Mouse (Mus musculus): Measurements from ENCODE around the gene Abcg4. TPM values are rescaled to one million over a fixed set of nuclear protein-coding genes. Genes with fewer than 3 reads are reported as not detected.
"Not testable (repeated sequence)": the region's sequence is repeated elsewhere in the genome, so short reads cannot be mapped to it uniquely, and the experiment has no call there.

Gene Abcg4
- polyA plus RNA-seq, 1 experiment: 0.89 TPM

GRCm38 (mm10) chr9:44311136-44312134 is 23.0 kb upstream of the Abcg4 start:
- no peaks in the 10 kb centered on the region; the same call in 1 of the 2 replicates for H3K36me3 ChIP-seq (ENCODE audit: control insufficient read depth, insufficient read depth, low read length)
- no peak for TF ChIP-seq CTCF (IDR thresholded peaks at IDR 0.05; ENCODE audit: control insufficient read depth, insufficient read depth, insufficient replicate concordance, low read depth, low read length)
- TF ChIP-seq POLR2A (IDR thresholded peaks at IDR 0.05; ENCODE audit: control insufficient read depth, low read depth, low read length): no peak
- no peaks in the 10 kb centered on the region for H3K27me3 ChIP-seq (ENCODE audit: control insufficient read depth, insufficient read depth, low read length)
- H3K27ac ChIP-seq (ENCODE audit: control insufficient read depth, insufficient read depth, low read depth, low read length): no peak overlapping the region
- H3K4me1 ChIP-seq (ENCODE audit: control insufficient read depth, insufficient read depth, low read length): no peaks in the 10 kb centered on the region; the same call in 1 of the 2 replicates
- H3K4me3 ChIP-seq (ENCODE audit: control insufficient read depth, low read depth, low read length): no peak overlapping the region

GRCm38 (mm10) chr9:44310750-44311135 is 22.3 kb upstream of the Abcg4 start:
- no peaks in the 10 kb centered on the region; the same call in 1 of the 2 replicates for H3K36me3 ChIP-seq (ENCODE audit: control insufficient read depth, insufficient read depth, low read length)
- H3K4me1 ChIP-seq (ENCODE audit: control insufficient read depth, insufficient read depth, low read length): peaks cover 1% of the 10 kb centered on the region; the same call in 1 of the 2 replicates
- no peaks in the 10 kb centered on the region for H3K27me3 ChIP-seq (ENCODE audit: control insufficient read depth, insufficient read depth, low read length)
- no peak overlapping the region for H3K4me3 ChIP-seq (ENCODE audit: control insufficient read depth, low read depth, low read length)
- TF ChIP-seq CTCF (IDR thresholded peaks at IDR 0.05; ENCODE audit: control insufficient read depth, insufficient read depth, insufficient replicate concordance, low read depth, low read length): no peak
- no peak for TF ChIP-seq POLR2A (IDR thresholded peaks at IDR 0.05; ENCODE audit: control insufficient read depth, low read depth, low read length)
- no peak overlapping the region for H3K27ac ChIP-seq (ENCODE audit: control insufficient read depth, insufficient read depth, low read depth, low read length)

GRCm38 (mm10) chr9:44309756-44310155 is 21.3 kb upstream of the Abcg4 start:
- Histone ChIP-seq H3K4me1 (ENCODE audit: control insufficient read depth, insufficient read depth, low read length) (peaks cover 2% of the 10 kb centered on the region; the same call in 1 of the 2 replicates), H3K27ac (ENCODE audit: control insufficient read depth, insufficient read depth, low read depth, low read length) (no peak overlapping the region), H3K4me3 (ENCODE audit: control insufficient read depth, low read depth, low read length) (no peak overlapping the region), H3K27me3 (ENCODE audit: control insufficient read depth, insufficient read depth, low read length) (no peaks in the 10 kb centered on the region), H3K36me3 (ENCODE audit: control insufficient read depth, insufficient read depth, low read length) (no peaks in the 10 kb centered on the region)
- TF ChIP-seq POLR2A (IDR thresholded peaks at IDR 0.05; ENCODE audit: control insufficient read depth, low read depth, low read length) (no peak), CTCF (IDR thresholded peaks at IDR 0.05; ENCODE audit: control insufficient read depth, insufficient read depth, insufficient replicate concordance, low read depth, low read length) (no peak)

- no peaks in the 10 kb centered on the region for H3K27me3 ChIP-seq (ENCODE audit: control insufficient read depth, insufficient read depth, low read length)
- H3K27ac ChIP-seq (ENCODE audit: control insufficient read depth, insufficient read depth, low read depth, low read length): no peak overlapping the region
- H3K4me3 ChIP-seq (ENCODE audit: control insufficient read depth, low read depth, low read length): no peak overlapping the region
- TF ChIP-seq CTCF (IDR thresholded peaks at IDR 0.05; ENCODE audit: control insufficient read depth, insufficient read depth, insufficient replicate concordance, low read depth, low read length) (no peak), POLR2A (IDR thresholded peaks at IDR 0.05; ENCODE audit: control insufficient read depth, low read depth, low read length) (no peak)
- H3K4me1 ChIP-seq (ENCODE audit: control insufficient read depth, insufficient read depth, low read length): peaks cover 4% of the 10 kb centered on the region
- H3K36me3 ChIP-seq (ENCODE audit: control insufficient read depth, insufficient read depth, low read length): no peaks in the 10 kb centered on the region; the same call in 1 of the 2 replicates
These were observed 18.8 kb upstream of the Abcg4 start for GRCm38 (mm10) chr9:44307248-44307647.

- Histone ChIP-seq H3K4me3 (ENCODE audit: control insufficient read depth, low read depth, low read length) (no peak overlapping the region), H3K27ac (ENCODE audit: control insufficient read depth, insufficient read depth, low read depth, low read length) (no peak overlapping the region), H3K4me1 (ENCODE audit: control insufficient read depth, insufficient read depth, low read length) (peaks cover 4% of the 10 kb centered on the region), H3K36me3 (ENCODE audit: control insufficient read depth, insufficient read depth, low read length) (no peaks in the 10 kb centered on the region; the same call in none of the 2 replicates), H3K27me3 (ENCODE audit: control insufficient read depth, insufficient read depth, low read length) (no peaks in the 10 kb centered on the region)
- TF ChIP-seq POLR2A (IDR thresholded peaks at IDR 0.05; ENCODE audit: control insufficient read depth, low read depth, low read length) (no peak), CTCF (IDR thresholded peaks at IDR 0.05; ENCODE audit: control insufficient read depth, insufficient read depth, insufficient replicate concordance, low read depth, low read length) (no peak)
These were observed 18.1 kb upstream of the Abcg4 start for GRCm38 (mm10) chr9:44306532-44306931.

GRCm38 (mm10) chr9:44305466-44306079 is 17.2 kb upstream of the Abcg4 start, which contains the start of gene Hinfp:
TSS of gene Hinfp (minus strand) at chr9:44305671.
- H3K4me1 ChIP-seq (ENCODE audit: control insufficient read depth, insufficient read depth, low read length): peaks cover 4% of the 10 kb centered on the region
- peak within 1 kb of the TSS; percentile 93 for H3K27ac ChIP-seq (ENCODE audit: control insufficient read depth, insufficient read depth, low read depth, low read length)
- TF ChIP-seq CTCF (IDR thresholded peaks at IDR 0.05; ENCODE audit: control insufficient read depth, insufficient read depth, insufficient replicate concordance, low read depth, low read length): no peak
- TF ChIP-seq POLR2A (IDR thresholded peaks at IDR 0.05; ENCODE audit: control insufficient read depth, low read depth, low read length): peak; percentile 72

GRCm38 (mm10) chr9:44300001-44300400 is 11.6 kb upstream of the Abcg4 start:
- not testable (repeated sequence) for H3K4me1 ChIP-seq (ENCODE audit: control insufficient read depth, insufficient read depth, low read length); H3K27me3 ChIP-seq (ENCODE audit: control insufficient read depth, insufficient read depth, low read length); H3K4me3 ChIP-seq (ENCODE audit: control insufficient read depth, low read depth, low read length); H3K36me3 ChIP-seq (ENCODE audit: control insufficient read depth, insufficient read depth, low read length); H3K27ac ChIP-seq (ENCODE audit: control insufficient read depth, insufficient read depth, low read depth, low read length)

More at GRCm38 (mm10) chr9:44305466-44306079, 17.2 kb upstream of the Abcg4 start, which contains the start of gene Hinfp:
- H3K36me3 ChIP-seq (ENCODE audit: control insufficient read depth, insufficient read depth, low read length): no peaks in the 10 kb centered on the region; the same call in none of the 2 replicates
- H3K27me3 ChIP-seq (ENCODE audit: control insufficient read depth, insufficient read depth, low read length): no peaks in the 10 kb centered on the region
- peak within 1 kb of the TSS; percentile 98 for H3K4me3 ChIP-seq (ENCODE audit: control insufficient read depth, low read depth, low read length)

All from testis, adult 2 months (tissue).